Mouse (Mus musculus) ovary, postnatal 14 days (tissue): Measurements from ENCODE around the gene Kcnmb1.

Experiments used
- DNase-seq: peaks from one replicate; pipeline ENCODE4 v3.0.0; 2022; ENCODE audit warnings: low spot score

The Kcnmb1 gene

GRCm38 (mm10) chr11:34002593-34002965 is 39.8 kb downstream of the Kcnmb1 start:
- no peak for DNase-seq

- no peak for DNase-seq
Measured at GRCm38 (mm10) chr11:34007616-34008015, 44.8 kb downstream of the Kcnmb1 start.

- DNase-seq: no peak
Measured at GRCm38 (mm10) chr11:34008214-34008613, 45.4 kb downstream of the Kcnmb1 start.

DNA sequence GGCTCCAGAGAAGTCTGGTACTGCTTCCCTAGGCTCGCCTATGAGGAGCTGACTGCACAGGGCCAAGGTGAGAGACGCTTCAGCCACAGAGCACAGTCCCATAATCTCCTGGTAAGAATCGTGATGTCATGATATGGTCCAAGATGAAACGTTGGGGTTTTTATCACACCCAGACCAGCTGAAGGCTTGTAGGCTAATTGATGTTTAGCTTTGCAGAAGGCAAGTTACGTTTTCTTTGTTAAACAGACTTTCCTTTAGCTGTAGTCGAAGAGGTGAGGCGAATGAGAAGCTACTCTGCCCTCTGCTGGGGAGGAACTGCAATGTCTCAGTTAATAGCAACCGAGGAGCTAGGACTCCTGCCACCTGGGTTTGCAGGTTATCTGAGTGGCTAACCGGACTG is 45.9 kb downstream of the Kcnmb1 start:
- peak; percentile 42 for DNase-seq

DNA sequence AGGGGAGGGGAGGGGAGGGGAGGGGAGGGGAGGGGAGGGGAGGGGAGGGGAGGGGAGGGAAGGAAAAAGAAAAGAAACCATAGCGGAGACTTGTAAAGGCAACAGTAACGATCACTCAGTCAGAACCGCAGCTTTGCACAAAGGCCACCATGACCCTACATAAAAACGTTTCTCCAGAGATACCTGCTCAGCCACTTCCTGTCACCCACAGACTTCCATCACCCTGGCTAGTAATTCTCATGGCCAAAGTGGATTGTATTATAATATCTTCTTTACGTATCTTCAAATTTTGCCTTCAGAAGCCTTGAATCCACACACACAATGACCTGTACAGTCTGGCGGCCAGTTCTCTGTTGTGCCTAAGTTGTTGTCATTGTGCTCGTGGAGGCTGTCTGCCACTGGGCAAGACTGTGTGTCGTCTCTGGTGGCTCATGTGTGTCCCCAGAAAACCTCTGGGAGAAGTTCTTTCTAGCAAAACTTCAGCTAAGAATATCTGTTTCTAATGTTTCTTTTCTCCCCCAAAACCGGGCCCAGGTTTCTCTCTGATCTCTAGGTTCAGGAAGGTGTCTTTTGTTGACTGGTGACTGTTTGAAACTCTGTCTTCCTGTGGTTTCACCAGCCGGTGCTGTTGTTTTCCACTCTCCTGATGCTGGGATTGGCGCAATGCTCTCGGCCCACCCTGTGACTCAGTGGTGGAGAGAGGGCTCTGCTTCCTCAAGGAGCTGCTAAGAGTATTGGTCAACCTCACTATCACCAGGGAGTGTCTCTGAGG is 46.7 kb downstream of the Kcnmb1 start:
- DNase-seq: no peak

DNA sequence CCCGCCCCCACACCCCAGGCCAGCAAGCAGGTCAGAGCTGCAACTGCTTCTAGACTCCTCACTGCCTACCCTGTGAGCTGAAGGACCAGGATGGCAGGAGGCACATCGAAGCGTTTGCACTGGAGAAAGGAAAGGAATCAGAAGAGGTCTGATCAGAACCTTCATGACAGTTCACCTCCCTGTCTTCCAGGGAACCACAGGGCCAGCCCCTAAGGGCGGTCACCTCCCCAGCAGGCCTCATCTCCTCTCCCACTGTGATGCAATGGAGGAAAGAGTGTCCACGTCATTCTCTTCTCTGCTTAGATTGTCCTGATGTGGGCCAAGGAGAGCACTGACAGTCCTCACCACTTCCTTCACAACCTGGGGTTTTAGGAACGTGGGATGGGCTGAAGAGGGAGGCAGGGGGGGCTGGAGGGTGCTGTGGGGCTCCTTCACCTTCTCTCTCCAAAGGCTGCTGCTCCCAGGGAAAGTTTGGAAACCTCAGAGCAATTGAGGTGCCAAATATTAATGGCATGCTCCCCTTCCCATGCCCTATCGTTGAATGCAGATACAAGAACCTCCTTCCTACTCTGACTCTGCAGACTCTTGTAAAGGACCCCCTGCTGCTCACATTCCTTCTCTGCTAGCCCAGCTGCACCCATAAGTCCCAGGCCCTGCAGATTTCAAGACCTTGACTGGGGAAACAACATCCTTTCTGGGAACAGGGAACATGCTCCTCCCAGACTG is 47.5 kb downstream of the Kcnmb1 start:
- no peak for DNase-seq

GRCm38 (mm10) chr11:34010859-34011172 is 48.0 kb downstream of the Kcnmb1 start:
- no peak for DNase-seq

DNA sequence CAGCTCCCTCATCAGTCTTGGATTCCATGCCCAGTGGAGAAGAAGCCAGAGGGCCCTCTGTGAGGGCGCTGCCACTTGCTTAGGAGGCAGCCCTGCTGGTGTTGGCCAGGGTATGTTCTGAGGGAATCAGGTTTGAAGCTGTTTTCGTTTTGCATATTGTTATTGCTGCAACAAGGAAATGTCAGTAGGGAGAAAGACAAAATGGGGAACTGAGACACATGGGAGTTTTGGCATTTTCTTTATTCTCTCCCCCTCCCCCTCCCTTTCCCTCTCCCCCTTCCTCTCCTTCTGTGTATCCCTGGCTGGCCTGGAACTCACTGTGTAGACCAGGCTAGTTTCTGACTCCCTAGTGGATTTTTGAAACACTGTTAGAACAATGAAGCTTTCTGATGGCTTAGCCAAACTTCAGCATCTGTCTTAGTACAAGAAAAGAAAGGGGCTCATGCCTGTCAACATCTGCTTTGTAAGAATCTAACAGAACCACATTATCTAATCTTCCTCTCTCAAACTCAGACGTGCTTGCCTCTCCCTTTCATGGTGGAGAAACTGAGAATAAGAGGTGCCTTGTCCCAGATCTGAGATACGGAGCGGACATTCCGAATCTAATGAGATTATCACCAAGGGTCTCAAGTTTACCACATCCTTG is 49.3 kb downstream of the Kcnmb1 start:
- DNase-seq: no peak
